Mouse (Mus musculus): Measurements from ENCODE around the gene Rnf123.

DNA sequence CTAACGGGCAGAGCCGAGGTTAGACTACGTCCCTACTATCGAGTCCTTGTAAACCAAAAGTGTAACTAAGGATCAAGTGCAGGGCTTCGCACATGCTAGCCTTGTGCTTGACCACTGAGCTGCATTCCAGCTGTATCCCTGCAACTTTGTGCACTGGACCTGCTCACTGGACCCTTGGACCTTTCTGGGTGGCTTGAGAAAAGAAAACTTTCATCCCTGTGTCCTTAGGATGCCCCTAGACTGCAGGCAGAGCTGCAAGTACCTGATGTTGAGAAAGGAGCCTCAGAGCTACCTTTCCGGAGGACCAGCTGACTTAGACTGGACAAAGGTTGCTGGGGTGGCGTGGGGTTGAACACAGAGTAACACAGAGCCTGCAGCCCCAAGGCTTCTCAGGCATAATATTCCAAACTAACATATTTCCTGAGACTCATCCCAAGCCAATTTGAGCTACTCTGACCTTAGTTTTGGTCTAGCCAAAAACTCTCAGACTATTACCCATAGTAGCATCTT, 7.5 kb upstream of the Rnf123 start:
- TF ChIP-seq ZC3H11A (IDR thresholded peaks at IDR 0.05; ENCODE audit: borderline replicate concordance, low read depth, low read length) (no peak), HCFC1 (IDR thresholded peaks at IDR 0.05; ENCODE audit: borderline replicate concordance, insufficient read depth, low read length) (no peak)
